Mouse (Mus musculus): Measurements from ENCODE around the gene Tfrc. TPM values are rescaled to one million over a fixed set of nuclear protein-coding genes. Genes with fewer than 3 reads are reported as not detected.

The Tfrc gene
- polyA plus RNA-seq, 1 experiment from 2014 or later, result 14.6 TPM

DNA sequence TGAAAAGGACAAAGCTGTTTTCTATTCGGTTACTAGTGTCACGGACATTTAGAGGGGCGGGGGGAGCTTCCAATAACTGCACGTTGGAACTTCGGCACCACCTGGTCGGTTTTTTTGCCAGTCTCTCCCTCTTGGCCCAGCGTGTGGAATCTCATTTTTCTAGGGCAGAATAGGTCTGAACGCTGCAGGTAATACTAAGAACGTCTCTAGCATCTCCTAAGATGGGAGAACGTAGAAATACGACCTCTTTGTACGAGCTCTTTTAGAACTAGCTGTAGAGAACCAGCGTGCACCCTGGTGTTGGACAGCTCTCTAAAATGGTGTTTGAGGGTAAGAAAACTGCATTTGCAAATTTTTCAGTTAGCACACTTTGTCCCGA is 670 bp downstream of the Tfrc start:
- peak overlapping the region; percentile 66 for H3K4me3 ChIP-seq (ENCODE audit: low read depth, low read length)
- H3K27ac ChIP-seq (ENCODE audit: low read length), result peak overlapping the region; percentile 43
- no peaks in the 10 kb centered on the region for H3K9me3 ChIP-seq (ENCODE audit: low read length)
- no peaks in the 10 kb centered on the region for H3K27me3 ChIP-seq (replicated peaks; ENCODE audit: insufficient read depth, low read length)
- no peaks in the 10 kb centered on the region for H3K36me3 ChIP-seq (ENCODE audit: insufficient read depth, low read length)
- H3K4me2 ChIP-seq (replicated peaks; ENCODE audit: low read depth, low read length), result peak overlapping the region; percentile 84
- peaks cover 5% of the 10 kb centered on the region; the same call in 1 of the 2 replicates for H3K4me1 ChIP-seq (ENCODE audit: insufficient read depth, low read depth, low read length)
- DNase-seq (ENCODE audit: low spot score) (peak; percentile 30), ATAC-seq (no peak)
- H3K9ac ChIP-seq (replicated peaks; ENCODE audit: low read depth), result 0 out of 2 replicates have a peak overlapping the region, but pooled peaks have one; percentile 30
- WGBS, result 1% methylated on average over 14 of the region's 14 CpGs
- TF ChIP-seq EP300 (IDR thresholded peaks at IDR 0.05) (no peak), CTCF (IDR thresholded peaks at IDR 0.05) (no peak; the same call in 1 of the 2 replicates)

DNA sequence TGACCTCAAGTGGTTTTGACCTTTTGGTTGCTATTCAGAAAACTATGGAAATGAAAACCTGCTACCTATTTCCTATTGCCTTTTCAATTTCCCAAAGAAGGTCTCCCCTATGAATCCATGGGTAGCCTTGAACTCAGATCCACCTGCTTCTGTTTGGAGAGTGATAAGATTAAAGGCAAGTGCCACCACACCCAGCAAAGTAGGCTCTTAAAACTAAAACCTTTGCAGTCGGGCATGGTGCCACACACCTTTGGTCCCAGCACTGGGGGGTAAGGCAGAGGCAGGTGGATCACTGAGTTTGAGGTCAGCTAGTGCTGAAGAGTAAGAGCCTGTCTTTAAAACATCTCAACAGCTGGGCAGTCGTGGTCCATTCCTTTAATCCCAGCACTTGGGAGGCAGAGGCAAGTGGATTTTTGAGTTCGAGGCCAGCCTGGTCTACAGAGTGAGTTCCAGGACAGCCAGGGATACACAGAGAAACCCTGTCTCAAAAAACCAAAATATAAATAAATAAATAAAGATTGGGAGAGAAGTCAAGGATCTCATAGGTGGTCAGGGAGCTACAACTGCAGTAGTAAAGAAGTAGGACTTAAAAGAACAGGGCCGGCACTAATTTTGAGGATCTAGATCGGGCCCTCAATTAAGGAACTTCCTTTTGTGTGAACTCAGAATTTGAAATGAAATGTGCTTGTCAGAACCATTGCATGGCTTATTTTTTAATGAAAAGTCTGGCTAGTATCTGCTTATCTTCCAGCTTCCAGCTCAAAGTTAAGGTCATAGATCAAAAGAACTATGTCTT is 1.9 kb downstream of the Tfrc start:
- TF ChIP-seq CTCF (IDR thresholded peaks at IDR 0.05), result no peak
- TF ChIP-seq EP300 (IDR thresholded peaks at IDR 0.05), result no peak
- Histone ChIP-seq H3K27ac (ENCODE audit: low read length) (no peak overlapping the region), H3K36me3 (ENCODE audit: insufficient read depth, low read length) (no peaks in the 10 kb centered on the region), H3K4me2 (replicated peaks; ENCODE audit: low read depth, low read length) (peak overlapping the region; percentile 84; the same call in 1 of the 2 replicates), H3K4me3 (ENCODE audit: low read depth, low read length) (no peak overlapping the region; the same call in 1 of the 2 replicates), H3K27me3 (replicated peaks; ENCODE audit: insufficient read depth, low read length) (no peaks in the 10 kb centered on the region), H3K9me3 (ENCODE audit: low read length) (no peaks in the 10 kb centered on the region), H3K4me1 (ENCODE audit: insufficient read depth, low read depth, low read length) (peaks cover 5% of the 10 kb centered on the region; the same call in 1 of the 2 replicates), H3K9ac (replicated peaks; ENCODE audit: low read depth) (no peak overlapping the region)
- 47% methylated on average over 5 of the region's 5 CpGs for WGBS
- no peak for DNase-seq (ENCODE audit: low spot score)
- ATAC-seq, result no peak

DNA sequence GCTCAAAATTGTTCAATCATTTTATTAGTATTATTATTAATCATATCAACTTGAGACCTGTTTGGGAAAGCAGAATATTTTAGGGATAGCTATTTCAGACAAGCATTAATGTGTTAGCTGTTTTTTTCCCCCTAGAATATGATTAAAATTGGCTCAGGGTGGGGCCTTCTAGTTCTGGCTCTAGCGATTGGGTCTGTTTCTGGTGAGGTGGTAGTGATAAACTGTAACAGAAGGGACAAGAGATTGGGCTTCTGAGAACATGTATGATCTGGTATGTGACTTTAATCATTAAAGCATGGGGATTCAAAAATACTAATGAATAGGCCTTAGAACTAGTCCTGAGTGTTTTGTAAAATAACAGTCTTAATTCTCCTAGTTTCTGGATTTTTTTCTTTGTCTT is 3.3 kb downstream of the Tfrc start:
- DNase-seq (ENCODE audit: low spot score) (no peak), ATAC-seq (no peak)
- H3K27ac ChIP-seq (ENCODE audit: low read length), result no peak overlapping the region
- H3K9ac ChIP-seq (replicated peaks; ENCODE audit: low read depth), result no peak overlapping the region
- peaks cover 5% of the 10 kb centered on the region; the same call in 1 of the 2 replicates for H3K4me1 ChIP-seq (ENCODE audit: insufficient read depth, low read depth, low read length)
- no peaks in the 10 kb centered on the region for H3K36me3 ChIP-seq (ENCODE audit: insufficient read depth, low read length)
- H3K4me3 ChIP-seq (ENCODE audit: low read depth, low read length), result no peak overlapping the region
- no peaks in the 10 kb centered on the region for H3K27me3 ChIP-seq (replicated peaks; ENCODE audit: insufficient read depth, low read length)
- WGBS, result 50% methylated on average over 1 of the region's 1 CpGs
- TF ChIP-seq CTCF (IDR thresholded peaks at IDR 0.05) (no peak), EP300 (IDR thresholded peaks at IDR 0.05) (no peak)
- H3K9me3 ChIP-seq (ENCODE audit: low read length), result no peaks in the 10 kb centered on the region
- H3K4me2 ChIP-seq (replicated peaks; ENCODE audit: low read depth, low read length), result no peak overlapping the region

DNA sequence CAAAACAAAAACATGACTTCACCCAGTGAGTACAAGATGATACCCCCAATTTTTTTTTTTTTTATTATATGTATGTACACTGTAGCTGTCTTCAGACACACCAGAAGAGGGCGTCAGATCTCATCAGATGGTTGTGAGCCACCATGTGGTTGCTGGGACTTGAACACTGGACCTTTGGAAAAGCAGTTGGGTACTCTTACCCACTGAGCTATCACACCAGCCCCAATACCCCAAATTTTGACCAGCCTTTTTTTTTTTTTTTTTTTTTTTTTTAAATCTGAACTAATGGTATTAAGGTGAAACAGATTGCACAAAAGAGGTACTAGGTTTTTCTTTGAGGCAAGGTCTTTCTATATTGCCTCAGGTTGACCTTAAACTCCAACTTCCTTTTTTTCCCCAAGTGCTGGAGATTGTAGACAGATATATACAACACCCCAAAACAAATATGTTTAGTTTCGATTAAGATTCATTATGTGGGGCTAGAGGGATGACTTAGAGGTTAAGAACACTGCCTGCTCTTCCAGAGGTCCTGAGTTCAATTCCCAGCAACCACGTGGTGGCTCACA is 4.6 kb downstream of the Tfrc start:
- peaks cover 5% of the 10 kb centered on the region; the same call in 1 of the 2 replicates for H3K4me1 ChIP-seq (ENCODE audit: insufficient read depth, low read depth, low read length)
- no peak overlapping the region for H3K9ac ChIP-seq (replicated peaks; ENCODE audit: low read depth)
- no peaks in the 10 kb centered on the region for H3K9me3 ChIP-seq (ENCODE audit: low read length)
- no peak overlapping the region for H3K4me3 ChIP-seq (ENCODE audit: low read depth, low read length)
- ATAC-seq (no peak), DNase-seq (ENCODE audit: low spot score) (no peak)
- WGBS, result 63% methylated on average over 3 of the region's 3 CpGs
- H3K27me3 ChIP-seq (replicated peaks; ENCODE audit: insufficient read depth, low read length), result no peaks in the 10 kb centered on the region
- no peaks in the 10 kb centered on the region for H3K36me3 ChIP-seq (ENCODE audit: insufficient read depth, low read length)
- TF ChIP-seq CTCF (IDR thresholded peaks at IDR 0.05) (no peak), EP300 (IDR thresholded peaks at IDR 0.05) (no peak)
- H3K27ac ChIP-seq (ENCODE audit: low read length), result no peak overlapping the region
- H3K4me2 ChIP-seq (replicated peaks; ENCODE audit: low read depth, low read length), result no peak overlapping the region

DNA sequence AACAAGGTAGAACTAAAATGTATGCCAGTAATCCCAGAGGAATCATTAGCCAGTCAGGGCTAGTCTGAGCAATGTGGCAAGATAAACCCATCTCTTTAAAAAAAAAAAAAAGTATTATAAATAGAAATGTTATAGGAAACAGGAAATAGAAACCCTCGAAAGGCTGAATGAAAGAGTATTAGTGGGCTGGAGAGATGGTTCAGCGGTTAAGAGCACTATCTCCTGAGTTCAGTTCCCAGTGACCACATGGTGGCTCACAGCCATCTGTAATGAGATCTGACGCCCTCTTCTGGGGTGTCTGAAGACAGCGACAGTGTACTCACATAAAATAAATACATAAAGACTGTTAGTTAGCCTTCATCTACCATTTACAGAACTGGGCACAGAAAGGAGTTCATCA is 5.3 kb downstream of the Tfrc start:
- no peak for ATAC-seq
- WGBS, result 46% methylated on average over 4 of the region's 4 CpGs
- DNase-seq (ENCODE audit: low spot score), result no peak

DNA sequence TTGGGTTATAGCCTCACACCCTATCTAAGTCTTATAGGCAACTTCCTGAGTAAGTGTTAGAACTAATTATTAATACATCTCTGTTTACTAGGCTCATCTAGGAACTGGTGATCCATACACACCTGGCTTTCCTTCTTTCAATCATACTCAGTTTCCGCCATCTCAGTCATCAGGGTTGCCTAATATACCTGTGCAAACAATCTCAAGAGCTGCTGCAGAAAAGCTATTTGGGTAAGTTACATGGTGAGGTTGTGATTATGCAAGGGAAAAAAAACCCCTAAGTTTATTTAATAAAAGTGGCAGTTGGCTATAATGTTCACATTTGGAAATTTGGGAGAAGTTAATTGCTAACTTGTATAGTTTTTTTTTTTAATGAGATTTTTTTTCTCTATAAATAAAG is 10.2 kb downstream of the Tfrc start:
- WGBS, result 65% methylated on average over 1 of the region's 1 CpGs
- TF ChIP-seq CTCF (IDR thresholded peaks at IDR 0.05) (no peak), EP300 (IDR thresholded peaks at IDR 0.05) (peak; percentile 33; the same call in 1 of the 2 replicates)
- Histone ChIP-seq H3K27me3 (replicated peaks; ENCODE audit: insufficient read depth, low read length) (no peaks in the 10 kb centered on the region), H3K27ac (ENCODE audit: low read length) (no peak overlapping the region), H3K36me3 (ENCODE audit: insufficient read depth, low read length) (0 out of 2 replicates have a peak, but pooled peaks cover 4% of the 10 kb centered on the region), H3K4me2 (replicated peaks; ENCODE audit: low read depth, low read length) (no peak overlapping the region), H3K9me3 (ENCODE audit: low read length) (no peaks in the 10 kb centered on the region), H3K4me1 (ENCODE audit: insufficient read depth, low read depth, low read length) (no peaks in the 10 kb centered on the region), H3K4me3 (ENCODE audit: low read depth, low read length) (no peak overlapping the region), H3K9ac (replicated peaks; ENCODE audit: low read depth) (no peak overlapping the region)
- DNase-seq (ENCODE audit: low spot score) (peak; percentile 82), ATAC-seq (peak; percentile 81)

More for the DNA sequence above, 5.3 kb downstream of the Tfrc start:
- no peak overlapping the region for H3K27ac ChIP-seq (ENCODE audit: low read length)
- H3K9ac ChIP-seq (replicated peaks; ENCODE audit: low read depth), result no peak overlapping the region
- H3K36me3 ChIP-seq (ENCODE audit: insufficient read depth, low read length), result no peaks in the 10 kb centered on the region
- H3K4me1 ChIP-seq (ENCODE audit: insufficient read depth, low read depth, low read length), result peaks cover 5% of the 10 kb centered on the region; the same call in 1 of the 2 replicates
- no peak overlapping the region for H3K4me3 ChIP-seq (ENCODE audit: low read depth, low read length)
- TF ChIP-seq EP300 (IDR thresholded peaks at IDR 0.05) (no peak), CTCF (IDR thresholded peaks at IDR 0.05) (peak; percentile 49)
- H3K9me3 ChIP-seq (ENCODE audit: low read length), result no peaks in the 10 kb centered on the region
- H3K4me2 ChIP-seq (replicated peaks; ENCODE audit: low read depth, low read length), result no peak overlapping the region
- no peaks in the 10 kb centered on the region for H3K27me3 ChIP-seq (replicated peaks; ENCODE audit: insufficient read depth, low read length)
